Mouse (Mus musculus) cortical plate, adult 2 months (tissue): Measurements from ENCODE around the gene Mtmr14. TPM values are rescaled to one million over a fixed set of nuclear protein-coding genes. Genes with fewer than 3 reads are reported as not detected.

Experiments used
- H3K27ac ChIP-seq: fragments of 200-500 bp; 2 replicates; pipeline ENCODE4 v1.5.1; 2012; ENCODE audit warnings: low read length, control low read depth, inconsistent platforms; ENCODE audit not compliant: insufficient read depth
- H3K4me1 ChIP-seq: fragments of 200-500 bp; 2 replicates; pipeline ENCODE4 v1.6.1; 2011; ENCODE audit warnings: low read length; ENCODE audit not compliant: control insufficient read depth, insufficient read depth
- H3K4me3 ChIP-seq: fragments of 200-500 bp; 2 replicates; pipeline ENCODE4 v1.5.1; 2011; ENCODE audit warnings: mild to moderate bottlenecking, low read length, control low read depth; ENCODE audit not compliant: insufficient read depth
- CTCF ChIP-seq: fragments of 200-500 bp; IDR thresholded peaks from 2 replicates; pipeline ENCODE4 v1.5.1; 2011; ENCODE audit warnings: mild to moderate bottlenecking, control low read depth, low read length; ENCODE audit not compliant: insufficient read depth; ENCODE audit errors: extremely low read depth
- POLR2A ChIP-seq: fragments of 200-500 bp; IDR thresholded peaks from 2 replicates; pipeline ENCODE4 v1.6.1; 2011; ENCODE audit warnings: mild to moderate bottlenecking, low read length, control low read depth; ENCODE audit not compliant: insufficient read depth; ENCODE audit errors: extremely low read depth
- polyA plus RNA-seq: library from polyadenylated mRNA; depleted of rRNA; stranded (reverse); fragments of >200 nt; gene quantifications from 2 replicates; pipeline ENCODE4 v1.2.3, GENCODE M21; 2012

The Mtmr14 gene
- polyA plus RNA-seq, 1 experiment: 22.0 TPM

GRCm38 (mm10) chr6:113238442-113238841 is 799 bp downstream of the Mtmr14 start:
- Histone ChIP-seq H3K4me3 (peak overlapping the region; percentile 76), H3K4me1 (peaks cover 7% of the 10 kb centered on the region), H3K27ac (no peak overlapping the region)
- TF ChIP-seq POLR2A: no peak
- no peak for TF ChIP-seq CTCF

DNA sequence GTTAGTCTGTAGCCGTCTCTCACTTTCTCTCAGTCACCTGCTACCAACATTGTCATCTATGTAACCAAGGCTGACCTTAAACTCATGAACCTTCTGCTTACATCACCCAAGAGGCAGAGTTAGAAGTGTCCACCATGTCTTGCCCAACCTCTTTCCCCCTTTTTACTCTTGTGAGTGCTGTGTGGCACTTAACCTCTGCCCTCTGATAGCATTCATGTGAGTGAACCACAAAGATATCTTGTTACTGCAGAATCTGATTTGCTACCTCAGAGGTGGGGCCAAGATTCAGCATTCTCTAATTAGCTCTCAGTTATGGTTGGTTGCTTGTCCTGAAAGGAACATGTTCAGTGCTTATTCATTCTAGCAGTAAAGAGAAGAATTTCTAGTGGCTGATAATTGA is 5.1 kb downstream of the Mtmr14 start:
- Histone ChIP-seq H3K4me1 (peaks cover 5% of the 10 kb centered on the region), H3K27ac (no peak overlapping the region), H3K4me3 (no peak overlapping the region)
- TF ChIP-seq CTCF (no peak), POLR2A (no peak)

GRCm38 (mm10) chr6:113245585-113245984 is 7.9 kb downstream of the Mtmr14 start:
- no peaks in the 10 kb centered on the region for H3K4me1 ChIP-seq
- H3K27ac ChIP-seq: no peak overlapping the region
- no peak for TF ChIP-seq CTCF
- no peak for TF ChIP-seq POLR2A
- no peak overlapping the region for H3K4me3 ChIP-seq

- Histone ChIP-seq H3K4me1 (no peaks in the 10 kb centered on the region), H3K4me3 (no peak overlapping the region), H3K27ac (no peak overlapping the region)
- TF ChIP-seq POLR2A (no peak), CTCF (no peak)
Measured at GRCm38 (mm10) chr6:113250786-113251185, 13.1 kb downstream of the Mtmr14 start.

- H3K4me3 ChIP-seq: no peak overlapping the region
- H3K27ac ChIP-seq: no peak overlapping the region
- no peak for TF ChIP-seq CTCF
- no peak for TF ChIP-seq POLR2A
- H3K4me1 ChIP-seq: no peaks in the 10 kb centered on the region
Measured at GRCm38 (mm10) chr6:113251921-113252320, 14.3 kb downstream of the Mtmr14 start.

DNA sequence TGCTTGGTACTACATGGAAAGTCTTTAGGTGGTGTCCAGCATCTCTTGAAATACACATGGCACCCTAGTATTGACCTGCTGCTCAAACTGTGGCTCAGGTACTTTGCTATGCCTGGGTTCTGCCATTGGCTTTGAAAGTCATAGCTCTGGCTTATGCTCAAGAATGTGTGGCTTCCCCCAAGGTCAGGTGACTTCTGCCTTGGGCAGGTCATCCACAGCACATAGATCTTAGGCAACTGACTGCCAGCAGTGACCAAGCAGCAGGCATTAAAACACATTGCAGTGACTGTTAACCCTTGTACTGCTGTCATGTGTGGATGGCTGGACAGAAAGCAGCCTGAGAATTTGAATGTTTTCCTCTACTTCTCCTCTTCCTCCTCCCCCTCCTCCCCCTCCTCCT is 17.3 kb downstream of the Mtmr14 start:
- H3K27ac ChIP-seq: no peak overlapping the region
- TF ChIP-seq POLR2A (no peak), CTCF (no peak)
- H3K4me3 ChIP-seq: no peak overlapping the region
- no peaks in the 10 kb centered on the region for H3K4me1 ChIP-seq

GRCm38 (mm10) chr6:113261174-113261858 is 23.7 kb downstream of the Mtmr14 start:
- no peak overlapping the region for H3K27ac ChIP-seq
- no peak overlapping the region for H3K4me3 ChIP-seq
- no peak for TF ChIP-seq CTCF
- TF ChIP-seq POLR2A: no peak
- H3K4me1 ChIP-seq: no peaks in the 10 kb centered on the region

DNA sequence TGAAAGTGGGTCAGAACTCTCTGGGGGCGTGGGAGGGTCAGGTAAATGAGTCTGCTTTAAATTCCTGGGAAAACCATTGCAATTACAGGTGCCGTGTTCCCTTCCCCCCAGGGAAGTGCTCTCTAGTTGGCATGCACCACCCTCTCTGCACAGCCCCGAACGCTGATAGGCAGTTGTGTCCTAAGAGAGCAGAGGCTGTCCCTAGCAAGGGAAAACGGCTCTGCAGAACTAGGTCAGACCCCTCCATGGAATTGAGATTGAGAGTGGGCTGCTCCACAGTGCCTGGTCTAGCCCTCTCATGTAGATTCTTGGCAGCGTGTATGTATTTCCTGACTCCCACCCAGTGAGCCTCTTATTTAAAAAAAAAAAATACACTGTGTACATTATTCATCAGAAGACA is 25.9 kb downstream of the Mtmr14 start:
- no peak overlapping the region for H3K4me3 ChIP-seq
- H3K4me1 ChIP-seq: no peaks in the 10 kb centered on the region
- no peak overlapping the region for H3K27ac ChIP-seq
- TF ChIP-seq POLR2A (no peak), CTCF (no peak)

DNA sequence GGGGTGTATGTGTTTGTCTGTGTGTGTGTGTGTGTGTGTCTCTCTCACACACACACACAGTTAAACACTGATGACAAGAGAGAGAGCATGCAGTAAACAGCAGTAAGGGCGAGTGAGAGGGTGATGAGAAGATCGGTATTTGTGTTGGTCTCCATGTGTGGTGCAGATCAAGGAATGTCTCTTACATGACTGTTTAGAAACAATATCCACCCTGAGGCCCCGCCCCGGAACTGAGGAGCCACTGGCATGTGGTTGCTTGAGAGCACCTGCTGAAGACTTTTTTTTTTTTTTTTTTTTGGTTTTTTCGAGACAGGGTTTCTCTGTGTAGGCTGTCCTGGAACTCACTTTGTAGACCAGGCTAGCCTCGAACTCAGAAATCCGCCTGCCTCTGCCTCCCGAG is 26.8 kb downstream of the Mtmr14 start:
- no peak overlapping the region for H3K4me3 ChIP-seq
- no peak overlapping the region for H3K27ac ChIP-seq
- TF ChIP-seq POLR2A: no peak
- no peak for TF ChIP-seq CTCF
- no peaks in the 10 kb centered on the region for H3K4me1 ChIP-seq

GRCm38 (mm10) chr6:113266996-113267655 is 29.5 kb downstream of the Mtmr14 start:
- Histone ChIP-seq H3K4me1 (no peaks in the 10 kb centered on the region), H3K27ac (no peak overlapping the region), H3K4me3 (no peak overlapping the region)
- TF ChIP-seq POLR2A: no peak
- no peak for TF ChIP-seq CTCF
